Mouse (Mus musculus) embryonic fibroblast, embryonic 13.5 days (primary cell): ENCODE results near the gene Per1. TPM values are rescaled to one million over a fixed set of nuclear protein-coding genes. Genes with fewer than 3 reads are reported as not detected.

Experiments
- H3K27ac ChIP-seq: 2 replicates; pipeline ENCODE4 v1.5.1; 2012; ENCODE audit warnings: low read length, control low read depth, inconsistent platforms; ENCODE audit not compliant: insufficient read depth
- H3K4me1 ChIP-seq: 2 replicates; pipeline ENCODE4 v1.6.1; 2011; ENCODE audit warnings: low read length; ENCODE audit not compliant: control insufficient read depth, insufficient read depth
- H3K4me3 ChIP-seq: 2 replicates; pipeline ENCODE4 v1.5.1; 2011; ENCODE audit warnings: mild to moderate bottlenecking, control low read depth, low read length; ENCODE audit not compliant: insufficient read depth
- CTCF ChIP-seq: IDR thresholded peaks from 2 replicates; pipeline ENCODE4 v1.5.1; 2011; ENCODE audit warnings: mild to moderate bottlenecking, control low read depth, low read length, moderate library complexity, borderline replicate concordance; ENCODE audit not compliant: insufficient read depth
- POLR2A ChIP-seq: IDR thresholded peaks from 2 replicates; pipeline ENCODE4 v1.6.1; 2011; ENCODE audit warnings: low read depth, mild to moderate bottlenecking, control low read depth, low read length, moderate library complexity
- polyA plus RNA-seq: library from polyadenylated mRNA; stranded (reverse); fragments of >200 nt; gene quantifications from 2 replicates; pipeline ENCODE4 v1.2.4, GENCODE M21; 2011; ENCODE audit warnings: low read depth; ENCODE audit not compliant: missing spikeins, insufficient read length

Gene Per1
- polyA plus RNA-seq, 1 experiment: 30.9 TPM

- Histone ChIP-seq H3K27ac (no peak overlapping the region), H3K4me3 (no peak overlapping the region), H3K4me1 (no peaks in the 10 kb centered on the region)
- TF ChIP-seq CTCF (no peak), POLR2A (no peak)
These were observed 24.6 kb downstream of the Per1 start for GRCm38 (mm10) chr11:69119446-69120155.

GRCm38 (mm10) chr11:69120221-69121000 is 25.4 kb downstream of the Per1 start, which contains the start of gene Hes7:
Gene Hes7, plus strand, starts transcription at chr11:69120404.
- peak within 1 kb of the TSS; percentile 62 for H3K4me3 ChIP-seq
- no peaks in the 10 kb centered on the region for H3K4me1 ChIP-seq
- TF ChIP-seq CTCF (no peak), POLR2A (no peak)
- no peak within 1 kb of the TSS for H3K27ac ChIP-seq

GRCm38 (mm10) chr11:69121001-69121740 is 26.2 kb downstream of the Per1 start:
- Histone ChIP-seq H3K27ac (no peak overlapping the region), H3K4me3 (peak overlapping the region; percentile 62), H3K4me1 (no peaks in the 10 kb centered on the region)
- TF ChIP-seq POLR2A (no peak), CTCF (no peak)

GRCm38 (mm10) chr11:69121741-69122335 is 26.8 kb downstream of the Per1 start:
- no peak for TF ChIP-seq CTCF
- peak; percentile 31; the same call in 1 of the 2 replicates for TF ChIP-seq POLR2A
- Histone ChIP-seq H3K27ac (peak overlapping the region; percentile 78; the same call in 1 of the 2 replicates), H3K4me1 (0 out of 2 replicates have a peak, but pooled peaks cover 3% of the 10 kb centered on the region), H3K4me3 (peak overlapping the region; percentile 62)

- Histone ChIP-seq H3K4me3 (peak within 1 kb of the TSS; percentile 62), H3K27ac (peak within 1 kb of the TSS; percentile 78), H3K4me1 (0 out of 2 replicates have a peak, but pooled peaks cover 3% of the 10 kb centered on the region)
- TF ChIP-seq CTCF: peak; percentile 77
- peak; percentile 53; the same call in 1 of the 2 replicates for TF ChIP-seq POLR2A
These were observed 27.4 kb downstream of the Per1 start, which contains the start of gene 9130213A22Rik for GRCm38 (mm10) chr11:69122336-69122951. Gene 9130213A22Rik, minus strand, starts transcription at chr11:69122589.

- peak overlapping the region; percentile 62 for H3K4me3 ChIP-seq
- TF ChIP-seq POLR2A: peak; percentile 41; the same call in 1 of the 2 replicates
- no peak for TF ChIP-seq CTCF
- no peak overlapping the region for H3K27ac ChIP-seq
- 0 out of 2 replicates have a peak, but pooled peaks cover 3% of the 10 kb centered on the region for H3K4me1 ChIP-seq
These were observed 28.2 kb downstream of the Per1 start for GRCm38 (mm10) chr11:69123056-69123692.

- TF ChIP-seq POLR2A: no peak
- TF ChIP-seq CTCF: no peak
- 0 out of 2 replicates have a peak, but pooled peaks cover 3% of the 10 kb centered on the region for H3K4me1 ChIP-seq
- H3K4me3 ChIP-seq: peak overlapping the region; percentile 62
- H3K27ac ChIP-seq: peak overlapping the region; percentile 78
These were observed 28.9 kb downstream of the Per1 start for GRCm38 (mm10) chr11:69123693-69124497.

- H3K4me3 ChIP-seq: no peak overlapping the region
- no peak overlapping the region for H3K27ac ChIP-seq
- 0 out of 2 replicates have a peak, but pooled peaks cover 3% of the 10 kb centered on the region for H3K4me1 ChIP-seq
- TF ChIP-seq POLR2A (no peak), CTCF (no peak)
These were observed 29.5 kb downstream of the Per1 start for GRCm38 (mm10) chr11:69124498-69124847.
